Mouse (Mus musculus) frontal cortex, adult 2 months (tissue): ENCODE data around the gene Tagap. TPM values are rescaled to one million over a fixed set of nuclear protein-coding genes. Genes with fewer than 3 reads are reported as not detected.

Experiments
- DNase-seq, 2 experiments: peaks; one replicate each; pipeline ENCODE4 v3.0.0; 2022; ENCODE audit warnings: low spot score in 1 of 2; ENCODE audit errors: extremely low spot score in 1 of 2
- polyA plus RNA-seq: library from polyadenylated mRNA; depleted of rRNA; stranded (reverse); fragments of >200 nt; gene quantifications from 2 replicates; pipeline ENCODE4 v1.2.3, GENCODE M21; 2012; rRNA removed

The Tagap gene
- polyA plus RNA-seq: 0.65 and 0.78 TPM in 2 replicates

DNA sequence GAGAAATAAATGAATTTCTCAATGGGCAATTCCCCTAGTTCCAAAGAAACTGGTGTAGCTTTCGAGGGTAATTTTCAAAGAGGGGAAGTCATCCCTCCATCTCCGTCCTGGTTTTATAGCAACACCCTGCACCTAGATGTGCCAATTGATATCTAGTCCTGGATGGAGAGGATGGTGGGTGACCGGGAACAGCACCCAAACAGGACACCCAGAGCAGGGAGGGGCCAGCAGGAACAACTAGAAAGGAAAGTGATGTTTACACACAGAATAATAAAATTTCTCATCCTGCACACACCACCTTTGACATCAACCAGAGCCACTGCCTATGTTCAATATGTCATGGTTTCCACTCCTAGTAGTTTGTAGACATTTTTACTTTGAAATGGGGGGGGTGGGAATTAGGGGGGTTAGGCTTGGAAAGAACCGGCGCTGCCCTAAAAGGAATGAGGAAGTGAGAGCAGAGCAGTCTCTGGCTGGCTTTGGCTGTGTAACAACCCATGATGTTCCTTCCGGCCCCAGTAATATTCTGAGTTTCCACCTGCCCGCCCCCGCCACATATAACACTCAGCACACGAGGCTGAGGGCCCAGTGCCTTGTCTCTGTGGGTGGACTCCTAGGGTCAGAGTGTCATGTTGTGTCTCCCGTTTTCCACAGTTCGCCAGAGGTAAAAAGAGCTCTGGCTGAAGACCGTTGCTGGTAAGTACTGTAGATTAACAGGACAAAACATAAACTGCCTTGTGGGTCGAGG is at the start of gene Tagap:
TSS of gene Tagap (plus strand) at position 588 of the 748 bp plus-strand sequence.
- no peak for DNase-seq

- DNase-seq: no peak
Observed at GRCm38 (mm10) chr17:7876541-7876940, 49.3 kb upstream of the Tagap start.

DNA sequence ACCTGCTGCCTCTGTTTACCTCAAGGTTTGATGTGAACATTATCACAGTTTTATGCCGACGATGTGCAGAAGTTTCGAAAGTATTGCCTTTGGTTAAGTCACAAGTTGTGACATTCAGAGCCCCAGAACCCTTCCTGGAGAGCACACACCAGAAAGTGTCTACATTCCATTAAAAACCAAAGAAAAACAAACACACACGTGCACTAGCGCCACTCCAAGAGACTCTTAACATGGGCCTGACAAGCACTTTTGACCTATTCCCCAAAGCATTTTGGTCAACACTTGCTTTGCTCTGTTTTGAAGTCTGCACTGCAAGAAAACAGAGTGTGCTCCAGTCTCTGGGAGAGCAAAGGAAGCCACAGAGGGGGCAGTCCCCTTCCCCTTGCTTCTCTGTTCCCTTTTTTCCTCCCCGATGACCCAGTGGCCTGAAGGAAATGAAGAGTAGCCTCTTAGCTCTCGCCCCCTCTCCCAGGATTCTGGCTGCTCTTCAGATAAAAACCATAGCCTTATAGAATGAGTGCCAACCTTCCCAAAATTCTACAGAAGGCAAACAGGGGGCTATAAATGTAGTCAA is 48.5 kb upstream of the Tagap start:
- no peak for DNase-seq

- peak; percentile 52 to 70 for DNase-seq
Observed at GRCm38 (mm10) chr17:7877878-7878277, 47.9 kb upstream of the Tagap start.

DNA sequence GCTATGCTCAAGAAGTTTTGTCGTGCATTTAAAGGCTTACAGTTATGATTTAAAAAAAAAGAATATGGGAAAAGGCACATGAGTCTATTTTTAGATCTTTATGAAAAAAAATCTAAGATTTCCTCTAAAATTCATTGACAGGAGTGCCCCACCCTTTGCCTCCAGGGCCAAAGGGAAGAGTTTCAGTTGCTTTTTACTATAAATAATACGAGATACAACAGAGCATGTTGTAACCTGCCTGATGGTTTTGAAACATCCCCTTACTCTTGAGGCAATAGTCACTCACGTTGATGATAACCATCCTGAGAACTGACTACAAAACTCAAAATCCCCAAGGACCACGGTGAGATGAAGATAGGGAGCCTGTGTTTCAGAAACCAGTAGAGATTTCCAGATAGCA is 46.3 kb upstream of the Tagap start:
- DNase-seq: no peak

- DNase-seq: no peak
Observed at GRCm38 (mm10) chr17:7883126-7883525, 42.7 kb upstream of the Tagap start.

- no peak for DNase-seq
Observed at GRCm38 (mm10) chr17:7884606-7885005, 41.2 kb upstream of the Tagap start.

DNA sequence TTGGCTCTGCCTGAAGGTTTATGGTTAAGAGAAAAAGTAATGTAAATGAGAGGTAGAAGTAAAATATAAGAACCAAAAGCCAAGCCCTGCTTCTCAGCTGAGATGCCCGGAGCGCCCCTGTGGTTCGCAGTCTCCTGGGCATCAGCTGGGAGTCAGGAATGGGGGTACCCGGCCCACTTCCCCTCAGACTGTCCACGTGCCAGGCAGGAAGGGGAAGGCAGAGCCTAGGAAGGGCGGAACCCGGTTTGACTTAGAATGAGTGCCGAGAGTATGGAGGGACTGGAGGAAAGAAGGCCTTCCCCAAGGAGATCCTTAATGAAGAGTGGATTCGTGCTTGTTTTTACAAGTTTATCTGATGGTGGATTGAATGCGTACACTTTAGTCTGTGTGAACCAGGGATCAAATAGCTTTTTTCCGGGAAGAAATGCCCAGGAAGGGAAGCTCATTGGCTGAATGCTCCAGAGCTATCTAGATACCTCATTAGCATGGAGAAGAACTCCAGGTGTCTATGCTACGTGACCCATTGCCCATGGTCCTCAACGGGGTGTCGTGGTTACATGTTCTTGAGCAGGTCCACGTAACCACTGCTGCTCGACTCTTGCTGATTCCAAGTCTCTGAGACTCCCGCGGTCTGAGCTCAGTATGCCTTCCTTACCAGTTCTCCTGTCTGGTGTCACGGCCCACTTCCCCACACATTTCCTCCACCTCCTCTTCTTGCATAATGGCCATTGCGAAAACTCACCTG is 38.6 kb upstream of the Tagap start:
- DNase-seq: no peak

DNA sequence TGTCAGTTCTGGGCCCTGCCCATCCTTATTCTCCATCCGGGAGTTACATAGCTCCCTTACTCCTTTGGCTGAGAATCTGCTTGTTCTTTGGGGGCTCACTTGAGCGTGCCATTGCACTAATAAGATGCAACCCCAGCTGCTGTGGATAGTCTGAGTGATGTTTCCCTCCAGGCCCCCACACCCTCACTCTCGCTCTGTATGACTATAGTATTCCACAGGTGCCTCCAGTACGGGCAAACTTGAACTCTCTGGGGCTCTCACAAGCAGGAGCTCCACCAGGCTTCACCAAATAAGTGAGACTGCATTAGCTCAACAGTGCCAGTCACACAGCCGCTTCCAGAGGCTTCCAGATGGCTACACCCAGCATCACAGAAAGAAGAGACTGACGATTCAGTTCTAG is 37.5 kb upstream of the Tagap start:
- DNase-seq: no peak

DNA sequence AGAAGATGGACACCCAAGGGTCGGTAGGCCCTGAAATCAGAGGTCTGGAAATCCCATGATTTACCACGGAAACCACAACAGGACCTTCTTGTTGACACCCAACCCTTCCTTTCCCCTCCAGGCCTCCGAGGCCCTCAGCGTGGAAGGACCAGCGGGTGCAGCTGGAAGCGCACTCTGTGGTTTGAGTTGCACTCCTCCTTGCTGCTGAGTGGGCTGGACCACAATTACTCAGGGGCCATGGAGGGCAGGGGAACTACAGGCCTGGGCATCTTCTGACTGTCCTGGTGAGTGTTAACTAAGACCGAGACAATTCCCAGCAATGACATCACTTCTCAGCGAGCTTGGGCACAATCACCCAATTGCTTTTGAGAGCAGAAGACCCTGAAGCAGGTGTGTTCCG is 36.8 kb upstream of the Tagap start:
- no peak for DNase-seq

DNA sequence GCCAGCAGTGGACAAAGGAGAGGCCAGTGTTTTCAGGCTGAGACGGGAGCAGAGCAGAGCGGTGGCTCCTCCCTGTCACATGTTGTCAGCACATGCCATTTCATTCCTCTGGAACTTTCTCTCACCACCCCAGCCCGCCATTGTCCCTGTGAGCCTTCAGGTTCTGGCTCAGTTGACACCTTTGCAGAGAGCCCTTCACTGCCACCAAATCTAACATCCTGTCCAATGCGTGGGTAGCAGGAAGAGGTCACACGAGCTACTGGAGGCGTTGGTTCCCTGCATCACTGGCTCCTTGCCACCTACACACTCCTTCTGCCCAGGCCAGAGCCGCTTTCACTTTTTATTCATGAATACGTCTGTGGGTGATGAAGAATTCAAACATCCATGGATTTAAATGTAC is 33.1 kb upstream of the Tagap start:
- DNase-seq: no peak

- no peak for DNase-seq
Observed at GRCm38 (mm10) chr17:7894094-7894493, 31.7 kb upstream of the Tagap start.

- DNase-seq: no peak
Observed at GRCm38 (mm10) chr17:7896047-7896635, 29.7 kb upstream of the Tagap start.

GRCm38 (mm10) chr17:7897120-7897519 is 28.7 kb upstream of the Tagap start:
- no peak for DNase-seq

DNA sequence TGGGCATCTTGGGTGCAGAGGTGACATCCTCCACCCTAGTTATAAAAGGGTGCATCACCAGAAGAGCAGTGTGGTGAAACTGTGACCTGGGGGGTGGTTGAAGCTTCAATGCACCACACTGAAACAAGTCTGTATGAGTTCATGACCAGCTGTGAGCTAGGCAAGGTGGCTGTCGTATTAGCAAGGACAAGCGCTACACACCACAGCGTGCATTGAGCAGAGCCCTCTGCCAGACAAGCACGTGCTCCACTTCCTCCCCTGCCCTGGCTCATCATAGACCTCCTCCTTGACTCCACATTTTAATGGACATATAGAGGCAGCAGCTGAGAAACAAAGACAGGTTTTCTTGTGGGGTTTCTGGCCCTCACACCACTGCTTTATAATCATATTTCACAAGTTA is 28.0 kb upstream of the Tagap start:
- DNase-seq: no peak

GRCm38 (mm10) chr17:7899233-7899632 is 26.6 kb upstream of the Tagap start:
- DNase-seq: no peak

DNA sequence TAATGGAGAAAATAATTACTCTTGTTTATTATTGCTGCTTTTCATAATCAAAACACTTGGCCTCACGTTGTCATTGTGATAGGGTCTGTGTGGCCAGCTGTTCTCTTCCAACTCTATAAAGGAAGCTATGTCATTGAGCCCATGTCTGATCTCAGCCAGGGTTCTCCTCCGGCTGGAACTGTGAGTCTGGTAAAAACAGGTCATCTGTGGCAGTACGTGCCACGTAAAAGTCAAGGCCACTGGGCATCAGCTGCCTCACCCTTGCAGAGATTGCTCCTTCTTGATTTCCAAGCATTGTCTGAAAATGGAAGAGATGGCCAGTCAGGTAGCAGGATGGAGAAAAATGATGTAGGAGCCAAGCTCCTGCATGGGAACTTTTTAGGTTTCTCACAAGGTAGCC is 25.8 kb upstream of the Tagap start:
- DNase-seq: no peak

DNA sequence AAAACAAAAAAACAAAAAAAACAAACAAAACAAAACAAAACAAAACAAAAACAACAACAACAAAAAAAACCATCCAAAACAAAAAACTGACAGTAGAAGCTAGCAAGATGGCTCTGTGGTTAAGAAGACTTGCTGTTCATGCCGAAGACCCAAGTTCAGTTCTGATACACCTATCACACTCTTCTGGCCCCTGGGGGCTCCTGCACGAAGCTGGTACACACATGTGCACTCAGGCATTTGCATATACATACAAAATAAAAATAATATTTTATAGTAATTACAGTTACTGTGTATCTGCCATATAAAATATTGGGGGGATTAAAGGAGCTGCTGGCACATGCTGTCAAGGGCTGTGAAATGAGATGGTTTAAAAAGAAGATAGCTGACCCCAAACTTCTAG is 24.3 kb upstream of the Tagap start:
- DNase-seq: no peak

DNA sequence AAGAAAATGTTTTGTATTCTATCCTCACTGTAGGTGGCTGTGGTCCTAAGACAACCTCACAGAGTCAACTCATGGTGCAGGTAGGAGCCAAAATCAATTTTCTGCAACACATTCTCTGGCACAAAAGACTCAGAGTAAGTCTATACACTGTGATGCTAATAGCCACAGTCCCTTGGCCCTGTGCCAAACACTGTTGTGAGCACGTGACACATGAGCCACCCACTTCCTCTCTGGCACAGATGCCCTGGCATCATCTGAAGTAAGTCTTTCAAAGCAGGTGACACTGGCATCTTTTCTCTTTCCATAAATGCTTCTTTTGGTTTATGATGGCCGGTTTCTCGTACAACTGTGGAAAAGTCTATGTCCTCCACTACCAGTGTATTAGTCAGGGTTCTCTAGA is 23.4 kb upstream of the Tagap start:
- DNase-seq: peak in 1 of 2 experiments; percentile 33

- DNase-seq: no peak
Observed at GRCm38 (mm10) chr17:7904992-7905391, 20.8 kb upstream of the Tagap start.

DNA sequence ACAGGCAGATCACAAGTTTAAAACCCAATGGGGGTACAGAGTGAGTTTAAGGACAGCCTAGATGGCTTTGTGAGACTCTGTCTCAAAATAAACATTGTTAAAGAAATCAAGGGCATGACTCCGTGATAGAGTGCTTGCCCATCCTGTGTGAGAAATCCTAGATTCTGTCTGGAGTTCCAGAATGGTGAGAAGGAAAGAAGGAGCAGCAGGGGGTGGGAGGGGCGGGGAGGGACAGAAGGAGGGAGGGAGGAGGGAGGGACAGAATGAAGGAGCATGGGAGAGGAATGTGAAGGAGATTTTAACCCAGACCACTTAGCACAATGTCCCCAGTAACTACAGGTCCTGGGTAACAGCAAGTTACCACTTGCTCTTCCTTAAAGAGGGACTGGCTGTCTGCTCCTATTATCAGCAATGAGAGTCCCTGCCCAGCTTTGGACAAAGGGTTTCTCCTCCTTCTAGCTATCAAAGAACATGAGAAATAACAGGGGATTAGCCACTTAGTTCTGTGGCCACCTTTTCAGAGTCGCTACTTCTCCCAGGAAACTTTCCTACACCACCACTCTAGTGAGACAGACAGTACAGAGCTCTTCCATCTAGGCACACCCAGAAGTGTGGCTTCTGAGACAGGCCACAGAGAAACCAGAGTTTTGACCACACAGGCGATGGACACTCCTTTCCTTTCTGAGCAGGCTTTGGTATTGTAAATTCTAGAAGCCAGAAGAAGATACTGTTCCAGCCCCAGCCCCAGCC is 19.7 kb upstream of the Tagap start:
- DNase-seq: no peak
